Mouse (Mus musculus) CH12.LX (cell line): Measurements from ENCODE around the gene Prkce. TPM values are rescaled to one million over a fixed set of nuclear protein-coding genes. Genes with fewer than 3 reads are reported as not detected.

Experiments
- DNase-seq: peaks from one replicate; pipeline ENCODE4 v3.0.0-alpha.2; 2013; ENCODE audit errors: extremely low read depth
- H3K27ac ChIP-seq: 2 replicates; pipeline ENCODE4 v1.5.1; 2012; ENCODE audit warnings: low read depth, mild to moderate bottlenecking, control low read depth, moderate library complexity; ENCODE audit not compliant: insufficient read depth
- H3K27me3 ChIP-seq: replicated peaks from 2 replicates; pipeline ENCODE3; 2012; ENCODE audit warnings: inconsistent platforms
- H3K36me3 ChIP-seq, 2 experiments: replicated peaks in 1 of 2; 2 replicates each; pipeline versions ENCODE3 to v1.6.1; 2012; ENCODE audit warnings: inconsistent platforms in 1 of 2, low read length in 1 of 2, mild to moderate bottlenecking in 1 of 2, mixed read lengths in 1 of 2, moderate library complexity in 1 of 2; ENCODE audit not compliant: control insufficient read depth in 1 of 2, insufficient read depth in 1 of 2
- H3K4me1 ChIP-seq, 2 experiments: 2 replicates each; pipeline ENCODE4 v1.6.1; 2012; ENCODE audit warnings: inconsistent platforms in 1 of 2, moderate library complexity in 1 of 2; ENCODE audit not compliant: insufficient read depth in 2 of 2, control insufficient read depth in 1 of 2
- H3K4me2 ChIP-seq: 2 replicates; pipeline ENCODE4 v1.6.1; 2012; ENCODE audit warnings: low read depth, mild to moderate bottlenecking, control low read depth; ENCODE audit not compliant: poor library complexity, insufficient read depth, severe bottlenecking
- H3K4me3 ChIP-seq, 3 experiments: fragments of 150-350 bp in 1 of 3; sonication (generic) in 1 of 3; replicated peaks in 1 of 3; 2 replicates each; pipeline versions ENCODE3 to v1.5.1; 2011 to 2012; ENCODE audit warnings: low read depth in 2 of 3, low read length in 2 of 3, mild to moderate bottlenecking in 2 of 3, moderate library complexity in 2 of 3, control low read depth in 1 of 3, improper control_type of control experiment in 1 of 3, inconsistent platforms in 1 of 3, mixed read lengths in 1 of 3; ENCODE audit not compliant: poor library complexity in 1 of 3
- H3K79me2 ChIP-seq: replicated peaks from 2 replicates; pipeline ENCODE4 v1.6.1; 2012; ENCODE audit warnings: mild to moderate bottlenecking, moderate library complexity; ENCODE audit not compliant: control insufficient read depth, poor library complexity, insufficient read depth, severe bottlenecking; ENCODE audit errors: extremely low read depth
- H3K9ac ChIP-seq: 2 replicates; pipeline ENCODE4 v1.6.1; 2012; ENCODE audit warnings: low read depth, mild to moderate bottlenecking, control low read depth, moderate library complexity; ENCODE audit not compliant: insufficient read depth
- H3K9me3 ChIP-seq: replicated peaks from 2 replicates; pipeline ENCODE3; 2012; ENCODE audit warnings: low read length, inconsistent platforms, mixed read lengths
- BHLHE40 ChIP-seq: IDR thresholded peaks from 2 replicates; pipeline ENCODE4 v1.6.1; 2011; ENCODE audit warnings: mild to moderate bottlenecking, low read depth, low read length, improper control_type of control experiment
- CHD1 ChIP-seq: IDR thresholded peaks from 2 replicates; pipeline ENCODE4 v1.6.1; 2012; ENCODE audit warnings: low read depth, low read length, improper control_type of control experiment, inconsistent platforms
- CHD2 ChIP-seq: IDR thresholded peaks from 2 replicates; pipeline ENCODE4 v1.6.1; 2011; ENCODE audit warnings: low read length, improper control_type of control experiment
- E2F4 ChIP-seq: IDR thresholded peaks from 2 replicates; pipeline ENCODE4 v1.6.1; 2011; ENCODE audit warnings: low read depth, low read length, improper control_type of control experiment; ENCODE audit not compliant: insufficient replicate concordance
- ELF1 ChIP-seq: IDR thresholded peaks from 2 replicates; pipeline ENCODE4 v1.6.1; 2014; ENCODE audit warnings: low read depth, mild to moderate bottlenecking, inconsistent platforms, low read length, improper control_type of control experiment
- ETS1 ChIP-seq: conservative IDR thresholded peaks from 2 replicates; pipeline ENCODE4 v1.6.1; 2012; ENCODE audit warnings: low read depth, mild to moderate bottlenecking, inconsistent platforms, low read length, improper control_type of control experiment, moderate library complexity
- GABPA ChIP-seq: IDR thresholded peaks from 2 replicates; pipeline ENCODE4 v1.6.1; 2012; ENCODE audit warnings: low read depth, low read length, improper control_type of control experiment, inconsistent platforms; ENCODE audit not compliant: insufficient replicate concordance
- MAX ChIP-seq: IDR thresholded peaks from 2 replicates; pipeline ENCODE4 v1.6.1; 2011; ENCODE audit warnings: low read length, improper control_type of control experiment
- MEF2A ChIP-seq: IDR thresholded peaks from 2 replicates; pipeline ENCODE4 v1.6.1; 2014; ENCODE audit warnings: low read depth, mild to moderate bottlenecking, inconsistent platforms, low read length, improper control_type of control experiment, borderline replicate concordance
- MXI1 ChIP-seq: IDR thresholded peaks from 2 replicates; pipeline ENCODE4 v1.6.1; 2011; ENCODE audit warnings: mild to moderate bottlenecking, low read depth, low read length, improper control_type of control experiment
- NRF1 ChIP-seq: IDR thresholded peaks from 2 replicates; pipeline ENCODE4 v1.6.1; 2014; ENCODE audit warnings: low read depth, mild to moderate bottlenecking, inconsistent platforms, low read length, improper control_type of control experiment, moderate library complexity
- POLR2A ChIP-seq: IDR thresholded peaks from 2 replicates; pipeline ENCODE4 v1.6.1; 2011; ENCODE audit warnings: low read depth, mild to moderate bottlenecking, improper control_type of control experiment, low read length
- POLR2AphosphoS2 ChIP-seq: IDR thresholded peaks from 2 replicates; pipeline ENCODE4 v1.6.1; 2011; ENCODE audit warnings: low read depth, low read length, improper control_type of control experiment
- RAD21 ChIP-seq: IDR thresholded peaks from 2 replicates; pipeline ENCODE4 v1.6.1; 2011; ENCODE audit warnings: low read depth, mild to moderate bottlenecking, low read length, improper control_type of control experiment, moderate library complexity
- RCOR1 ChIP-seq: conservative IDR thresholded peaks from 2 replicates; pipeline ENCODE4 v1.6.1; 2012; ENCODE audit warnings: low read depth, mild to moderate bottlenecking, inconsistent platforms, low read length, improper control_type of control experiment
- TCF12 ChIP-seq: IDR thresholded peaks from 2 replicates; pipeline ENCODE4 v1.6.1; 2014; ENCODE audit warnings: low read depth, mild to moderate bottlenecking, inconsistent platforms, low read length, improper control_type of control experiment
- UBTF ChIP-seq: IDR thresholded peaks from 2 replicates; pipeline ENCODE4 v1.6.1; 2012; ENCODE audit warnings: low read depth, mild to moderate bottlenecking, inconsistent platforms, low read length, improper control_type of control experiment, moderate library complexity
- USF1 ChIP-seq: IDR thresholded peaks from 2 replicates; pipeline ENCODE4 v1.6.1; 2014; ENCODE audit warnings: low read depth, mild to moderate bottlenecking, inconsistent platforms, low read length, improper control_type of control experiment
- ZC3H11A ChIP-seq: IDR thresholded peaks from 2 replicates; pipeline ENCODE4 v1.6.1; 2012; ENCODE audit warnings: low read depth, mild to moderate bottlenecking, inconsistent platforms, low read length, improper control_type of control experiment
- ZKSCAN1 ChIP-seq: IDR thresholded peaks from 2 replicates; pipeline ENCODE4 v1.6.1; 2012; ENCODE audit warnings: low read depth, inconsistent platforms, low read length, improper control_type of control experiment, borderline replicate concordance
- dilution Hi-C: fragments of 300-500 bp; cut with MboI; formaldehyde crosslinking; loops from 2 replicates; pipeline ENCODE4 v1.14.3; 2020; ENCODE audit warnings: low sequenced_read_pairs; ENCODE audit not compliant: extremely low pct_unique_long_range_greater_than_20kb, extremely low pct_ligation_motif_present
- in situ Hi-C: fragments of 300-500 bp; cut with MboI; formaldehyde crosslinking; loops from 3 replicates; pipeline ENCODE4 v1.14.3; 2019; ENCODE audit warnings: low sequenced_read_pairs, low pct_ligation_motif_present, low pct_unique_long_range_greater_than_20kb, mixed read lengths
- polyA plus RNA-seq: library from polyadenylated mRNA; unstranded; fragments of >175 nt; gene quantifications from 2 replicates; pipeline ENCODE4 v1.2.1, GENCODE M21; 2012; ENCODE audit warnings: low read depth; ENCODE audit not compliant: insufficient read length
- total RNA-seq, 2 experiments: library from RNA; depleted of rRNA; stranded (reverse); fragments of 300-350 nt in 1 of 2; fragments of >200 nt in 1 of 2; gene quantifications; 2 replicates each; pipeline ENCODE4 v1.2.3; 2012 to 2014

Prkce gene
- total and polyA plus RNA-seq, 3 experiments: 4.1 to 13.2 (median 11.4) TPM

DNA sequence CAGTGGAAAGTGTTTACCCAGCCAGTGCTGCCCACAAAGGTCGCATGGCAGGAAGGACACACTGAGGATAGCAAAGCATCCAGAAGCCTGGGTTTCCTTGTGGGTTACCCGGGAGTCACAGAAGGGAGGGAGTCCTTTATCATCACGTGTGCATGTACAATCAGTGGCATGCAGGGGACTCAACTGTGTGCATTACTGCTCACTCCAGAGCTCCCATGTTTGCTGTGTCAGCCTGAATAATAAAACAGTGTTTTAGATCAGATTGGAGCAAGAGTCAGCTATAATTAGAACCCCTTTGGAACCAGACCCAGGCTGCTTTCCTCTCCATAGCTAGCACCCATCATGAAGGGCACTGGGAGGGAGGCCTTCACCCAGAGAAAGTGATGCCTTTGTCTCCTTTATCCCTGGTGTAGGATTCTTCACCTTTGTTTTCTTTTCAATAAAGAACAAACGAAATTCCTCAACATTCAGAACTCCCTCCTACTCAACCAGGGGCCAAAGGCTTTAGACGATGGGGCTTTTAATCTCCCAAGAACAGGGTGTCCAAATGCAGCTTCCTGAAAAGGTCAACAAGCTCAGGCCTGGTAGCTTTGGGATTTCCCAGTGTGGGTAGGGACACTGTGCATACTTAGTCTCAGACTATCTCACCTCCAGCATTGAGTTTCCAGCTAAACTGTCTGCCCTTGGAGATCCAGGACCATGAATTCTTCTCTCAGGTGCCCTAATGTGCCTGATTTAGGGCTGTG lies 421.3 kb downstream of the Prkce start:
- dilution Hi-C loops: no loop called here
- Histone ChIP-seq H3K27ac (no peak overlapping the region), H3K79me2 (no peaks in the 10 kb centered on the region), H3K9ac (no peak overlapping the region), H3K4me2 (no peak overlapping the region), H3K36me3 (peaks cover 3 to 22% of the 10 kb centered on the region in 2 experiments), H3K4me3 (no peak overlapping the region), H3K27me3 (no peaks in the 10 kb centered on the region), H3K9me3 (no peaks in the 10 kb centered on the region), H3K4me1 (0 out of 4 replicates have a peak, but pooled peaks cover 0 to 3% of the 10 kb centered on the region in 2 experiments)
- in situ Hi-C loops: no loop called here
- TF ChIP-seq ZC3H11A: no peak
- TF ChIP-seq GABPA: no peak
- no peak for TF ChIP-seq ZKSCAN1
- no peak for DNase-seq

DNA sequence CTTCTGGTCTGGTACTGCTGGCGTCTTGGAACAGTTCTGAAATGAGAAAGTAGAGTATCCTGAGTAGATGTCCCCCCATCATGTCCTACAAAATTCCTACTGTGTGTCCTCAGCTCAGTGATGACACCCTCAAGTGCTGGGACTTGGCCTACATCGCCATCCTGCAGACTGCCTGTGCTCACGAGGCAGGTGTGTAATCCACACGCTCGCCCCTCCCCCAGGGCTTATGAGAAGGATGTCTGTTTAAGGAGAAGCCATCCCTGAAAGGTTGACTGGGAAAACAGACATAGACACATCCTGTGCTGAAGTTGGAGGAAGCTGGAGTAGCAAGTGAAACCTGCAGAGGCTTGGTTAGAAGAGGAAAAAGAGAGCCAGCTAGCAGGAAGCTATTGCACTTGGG lies 422.1 kb downstream of the Prkce start:
- TF ChIP-seq POLR2A: no peak
- no peak for TF ChIP-seq POLR2AphosphoS2
- TF ChIP-seq ETS1: no peak
- TF ChIP-seq CHD1: no peak
- no peak for TF ChIP-seq NRF1
- TF ChIP-seq UBTF: no peak
- no peak for TF ChIP-seq MXI1
- TF ChIP-seq CHD2: no peak
- no peak for TF ChIP-seq ELF1
- no peak for TF ChIP-seq TCF12
- no peak for TF ChIP-seq RAD21
- TF ChIP-seq ZKSCAN1: no peak
- no peak for TF ChIP-seq BHLHE40
- TF ChIP-seq MAX: no peak
- no peak for TF ChIP-seq E2F4
- TF ChIP-seq MEF2A: no peak
- no peak for TF ChIP-seq RCOR1
- TF ChIP-seq USF1: no peak
- DNase-seq: no peak
- no peaks in the 10 kb centered on the region for H3K9me3 ChIP-seq
- in situ Hi-C loops: no loop called here
- H3K36me3 ChIP-seq: peaks cover 3 to 23% of the 10 kb centered on the region in 2 experiments
- H3K79me2 ChIP-seq: no peaks in the 10 kb centered on the region
- no peak overlapping the region for H3K27ac ChIP-seq
- no peak overlapping the region for H3K4me3 ChIP-seq
- H3K9ac ChIP-seq: no peak overlapping the region
- no peaks in the 10 kb centered on the region for H3K27me3 ChIP-seq
- H3K4me2 ChIP-seq: no peak overlapping the region
- 0 out of 4 replicates have a peak, but pooled peaks cover 0 to 3% of the 10 kb centered on the region in 2 experiments for H3K4me1 ChIP-seq
- dilution Hi-C loops: no loop called here
